Mouse (Mus musculus) ovary, adult 18-20 months (tissue): Measurements from ENCODE around the gene Ubqln1.

Experiments used
- DNase-seq: peaks from one replicate; pipeline ENCODE4 v3.0.0; 2022; ENCODE audit warnings: low spot score, mixed read lengths

Ubqln1 gene

DNA sequence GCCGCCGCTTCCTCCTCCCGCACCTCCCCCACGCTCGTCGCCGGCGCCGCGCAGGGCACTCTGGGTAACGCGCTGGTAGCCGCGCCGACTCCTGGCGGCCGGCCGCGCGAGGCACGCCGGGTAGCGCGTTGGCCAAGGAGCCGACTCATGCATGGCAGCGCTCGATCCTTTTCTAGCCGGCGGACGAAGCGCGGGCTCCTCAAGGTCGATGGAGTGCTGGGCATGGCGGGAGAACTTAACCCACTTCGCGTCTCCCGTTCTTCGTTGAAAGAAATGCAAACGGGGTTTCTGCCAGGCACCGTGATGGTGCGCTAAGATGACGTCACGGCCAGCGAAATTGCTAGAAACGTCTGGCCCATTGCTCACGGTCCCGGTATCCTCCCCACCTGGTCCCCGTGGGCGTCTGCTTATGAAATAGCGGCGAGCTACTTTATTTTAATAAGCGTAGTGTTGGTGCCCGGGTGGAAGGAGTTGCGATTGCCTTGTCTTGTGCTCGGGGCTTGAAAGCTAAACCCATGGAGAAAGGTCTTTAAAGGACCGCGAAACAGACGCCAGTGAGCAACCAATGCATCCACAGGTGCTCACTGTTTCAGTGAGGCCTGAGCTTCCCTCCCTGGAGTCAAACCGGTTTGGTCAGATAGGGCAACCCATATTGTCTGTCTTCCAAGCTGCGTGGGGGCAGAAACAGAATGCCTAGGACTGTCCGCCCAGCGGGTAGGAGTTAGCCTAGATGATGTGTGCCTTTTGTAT, at the start of gene Ubqln1:
Gene Ubqln1, minus strand, starts transcription at position 62 of the 750 bp plus-strand sequence.
- DNase-seq: peak; percentile 77

DNA sequence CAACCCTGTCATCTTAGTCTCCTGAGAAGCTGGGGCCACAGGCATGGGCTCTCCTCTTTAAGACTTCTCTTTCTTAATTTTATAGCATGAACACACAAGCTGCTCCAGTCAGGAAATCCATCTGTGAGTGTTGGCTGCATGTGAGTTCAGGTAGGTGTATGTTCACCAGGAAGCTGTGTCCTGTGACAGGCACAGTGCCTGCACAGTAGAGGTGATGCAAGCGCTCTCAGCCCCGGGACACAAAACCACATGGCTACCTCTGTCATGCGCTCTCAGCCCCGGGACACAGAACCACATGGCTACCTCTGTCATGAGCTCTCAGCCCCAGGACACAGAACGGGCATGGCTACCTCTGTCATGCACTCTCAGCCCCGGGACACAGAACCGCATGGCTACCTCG, 48.1 kb upstream of the Ubqln1 start:
- DNase-seq: no peak

DNA sequence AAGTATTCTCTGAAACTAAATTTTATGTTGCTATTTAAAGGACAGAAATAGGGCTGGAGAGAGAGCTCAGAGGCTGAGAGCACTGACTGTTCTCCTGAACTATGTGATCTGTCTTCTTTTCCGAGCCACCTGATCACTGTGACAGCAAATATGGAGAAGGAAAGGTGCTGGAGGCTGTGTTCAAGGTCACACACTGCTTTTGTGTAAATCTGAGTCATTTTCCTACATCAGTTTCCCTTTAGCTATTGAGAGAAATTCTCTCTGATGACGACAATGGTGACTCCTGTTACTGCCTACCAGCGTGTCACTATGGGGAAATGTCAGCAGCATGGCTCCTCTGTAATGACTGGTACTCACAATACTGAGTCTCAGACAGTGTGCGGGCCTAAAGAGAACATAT, 46.2 kb upstream of the Ubqln1 start:
- no peak for DNase-seq

DNA sequence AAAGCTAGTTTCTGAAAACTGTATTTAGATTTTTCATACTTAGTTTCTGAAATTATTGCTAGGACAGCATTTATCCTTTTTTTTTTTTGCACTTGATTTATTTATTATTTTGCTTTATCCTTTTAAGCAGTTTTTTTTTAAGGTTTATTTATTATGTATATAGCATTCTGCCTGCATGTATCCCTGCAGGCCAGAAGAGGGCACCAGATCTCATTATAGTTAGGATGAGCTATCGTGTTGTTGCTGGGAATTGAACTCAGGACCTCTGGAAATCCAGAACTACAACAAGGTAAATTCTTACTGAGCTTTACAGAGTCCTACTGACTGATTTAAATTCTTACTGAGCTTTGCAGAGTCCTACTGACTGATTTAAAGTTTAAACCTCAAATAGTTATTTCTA, 37.8 kb upstream of the Ubqln1 start:
- no peak for DNase-seq

DNA sequence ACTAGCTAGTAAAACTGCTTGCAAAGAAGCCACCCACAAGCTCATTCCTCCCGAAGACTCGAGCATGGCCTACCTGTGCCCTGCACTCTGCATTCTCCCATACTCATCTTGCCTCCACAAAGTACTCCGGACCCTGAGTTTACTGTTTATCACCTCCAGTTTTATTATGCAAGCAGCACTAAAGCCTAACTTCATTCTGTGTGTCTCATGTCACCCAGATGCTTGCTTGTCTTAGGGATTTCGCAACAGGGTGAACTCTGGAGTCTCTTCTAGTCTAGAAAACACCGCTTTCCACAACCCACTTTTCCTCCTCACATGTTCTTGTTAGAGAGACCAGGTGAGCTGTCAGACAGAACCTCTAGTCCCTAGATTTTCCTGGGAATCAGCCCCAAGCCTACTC, 33.5 kb upstream of the Ubqln1 start:
- no peak for DNase-seq

DNA sequence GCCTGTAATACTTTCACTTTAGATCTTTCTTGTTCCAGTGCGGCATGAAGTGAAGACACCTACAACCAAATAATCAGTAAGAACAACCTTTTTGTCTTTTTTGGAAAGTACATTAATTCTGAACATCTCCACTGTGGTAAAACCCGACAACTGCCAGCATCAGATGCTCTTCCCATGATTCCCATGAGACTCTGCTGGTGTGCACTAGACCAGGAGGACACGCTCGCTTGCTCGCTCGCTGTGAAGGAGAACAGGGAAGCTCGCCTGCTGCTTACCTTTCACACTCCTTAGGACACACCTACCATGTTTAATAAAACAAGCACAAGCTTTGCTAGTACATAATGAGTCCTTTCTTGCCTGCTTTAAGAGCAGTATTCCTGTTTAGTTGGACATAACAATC, 21.1 kb upstream of the Ubqln1 start:
- DNase-seq: no peak

DNA sequence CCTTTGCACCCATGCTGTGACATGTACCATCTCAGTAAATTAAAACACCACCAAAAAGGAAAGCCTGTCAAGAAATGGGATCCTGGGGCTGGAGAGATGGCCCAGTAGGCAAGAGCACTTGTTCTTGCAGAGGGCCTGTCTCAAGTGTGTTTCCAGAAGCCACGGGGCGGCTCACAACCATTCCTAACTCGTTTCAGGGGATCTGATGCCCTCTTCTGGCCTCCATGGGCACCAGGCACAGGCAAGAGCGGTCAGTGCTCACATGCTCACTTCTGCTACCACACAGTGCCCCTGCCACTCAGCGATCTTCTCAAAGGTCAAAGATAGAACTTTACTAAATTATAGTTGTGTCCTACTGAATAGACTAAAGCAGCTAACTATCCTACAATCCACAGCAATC, 17.2 kb upstream of the Ubqln1 start:
- no peak for DNase-seq

DNA sequence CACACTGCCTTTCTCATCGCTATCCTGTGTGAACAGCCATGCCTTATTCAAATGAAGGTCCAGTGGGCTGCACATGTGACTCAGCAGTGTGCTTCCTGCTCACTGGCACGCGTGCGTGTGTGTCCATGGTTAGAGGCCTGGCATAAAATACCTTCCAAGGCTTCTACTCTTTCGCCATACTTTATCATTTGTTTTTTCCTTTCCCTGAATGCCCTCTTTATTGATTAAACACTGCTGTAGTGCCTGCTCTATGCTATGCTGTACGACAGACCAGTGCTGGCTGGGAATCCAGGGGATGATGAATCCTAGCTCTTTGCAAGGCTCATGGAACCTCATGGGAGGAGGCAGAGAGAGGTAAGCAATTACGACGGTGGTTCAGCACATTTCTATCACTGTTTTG, 16.6 kb upstream of the Ubqln1 start:
- no peak for DNase-seq

DNA sequence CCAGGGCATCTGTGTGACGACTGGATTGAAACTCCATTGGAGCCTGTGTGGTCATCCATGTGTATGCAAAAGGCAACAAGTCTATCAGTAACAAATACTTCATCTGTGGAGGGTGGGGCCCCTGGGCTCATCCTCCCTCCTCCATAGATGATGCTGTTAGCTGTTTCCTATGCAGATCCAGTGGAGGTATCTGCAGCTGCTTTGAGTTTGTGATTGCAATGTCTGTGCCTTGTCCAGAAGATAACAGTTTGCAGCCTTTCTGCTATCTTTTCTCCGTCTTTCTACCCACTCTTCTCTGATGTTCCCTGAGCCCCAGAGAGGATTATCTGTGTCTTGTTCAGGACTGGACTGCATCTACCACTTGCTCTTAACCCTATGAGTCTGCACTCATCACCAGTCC, 13.2 kb upstream of the Ubqln1 start:
- DNase-seq: no peak

DNA sequence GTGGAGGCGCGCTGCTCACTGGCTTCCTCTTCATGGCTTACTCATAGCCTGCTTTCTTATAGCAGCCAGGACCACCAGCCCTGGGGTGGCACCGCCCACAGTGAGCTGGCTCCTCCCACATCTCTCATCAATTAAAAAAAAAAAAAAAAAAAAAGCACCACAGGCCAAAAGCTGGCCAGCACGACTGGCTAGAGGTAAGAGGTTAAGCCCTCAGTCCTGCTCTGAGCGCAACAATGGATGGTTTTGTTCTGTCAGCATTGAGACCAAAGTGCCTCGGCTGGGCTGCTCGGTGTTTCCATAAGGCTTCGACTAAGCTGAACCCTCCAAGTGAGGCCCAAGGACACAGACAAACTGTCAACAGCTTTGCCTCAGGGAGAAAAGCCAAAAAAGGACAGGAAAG, 10.2 kb upstream of the Ubqln1 start:
- no peak for DNase-seq

DNA sequence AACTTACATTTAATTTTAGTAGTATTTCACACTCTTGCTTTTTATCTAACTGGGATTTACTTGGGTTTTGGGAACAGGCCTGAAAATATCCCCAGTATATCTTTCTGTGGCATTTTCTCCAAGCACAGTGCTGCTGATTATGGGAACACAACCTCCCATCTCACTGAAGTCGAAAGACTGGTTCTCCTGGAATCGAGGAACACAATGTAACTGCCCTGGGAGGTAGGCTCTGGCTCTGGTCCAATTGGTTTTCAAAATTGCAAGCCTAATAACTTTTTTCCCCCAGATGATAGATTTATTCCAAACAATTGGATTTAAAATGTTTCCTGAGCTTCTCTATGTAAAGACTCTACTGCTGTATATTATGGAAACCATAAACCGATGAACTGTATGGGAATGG, 4.8 kb upstream of the Ubqln1 start:
- no peak for DNase-seq

DNA sequence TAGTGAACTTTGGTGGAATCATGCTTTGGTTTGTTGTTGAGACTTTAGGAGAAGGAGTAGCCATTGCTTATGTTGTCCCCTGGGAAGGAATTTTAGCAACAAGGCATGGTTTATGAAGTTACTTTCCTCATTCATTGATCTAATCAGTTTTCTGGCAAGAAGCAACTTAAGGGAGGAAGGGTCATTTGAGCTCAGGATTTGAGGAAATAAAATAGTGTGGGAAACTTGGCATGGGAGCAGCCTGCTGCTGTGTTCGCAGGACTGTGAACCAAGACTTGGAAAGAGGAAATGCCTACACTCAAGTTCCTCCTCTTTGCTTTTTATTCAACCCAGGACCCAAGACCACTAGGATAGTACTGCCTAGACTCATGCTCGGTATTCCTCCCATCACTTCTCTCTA, 2.1 kb upstream of the Ubqln1 start:
- DNase-seq: no peak

DNA sequence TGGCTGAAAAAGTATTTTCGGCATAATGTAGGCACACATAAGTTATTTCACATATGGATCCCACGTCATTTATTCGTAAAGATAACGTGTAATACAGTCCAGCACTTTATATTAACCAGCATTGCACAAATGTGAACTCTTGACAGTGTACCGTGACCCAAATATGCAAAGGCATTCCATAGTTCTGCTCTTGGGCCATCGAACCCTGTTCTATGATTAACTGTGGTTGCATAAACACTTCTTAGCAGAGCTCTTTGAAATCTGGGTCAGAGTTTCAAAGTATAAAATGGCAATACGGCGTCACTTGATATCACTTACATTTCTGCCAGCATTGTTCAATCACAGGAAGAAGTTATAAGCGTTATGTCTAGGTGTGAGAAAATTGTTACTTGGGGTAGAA, 942 bp upstream of the Ubqln1 start:
- DNase-seq: no peak

DNA sequence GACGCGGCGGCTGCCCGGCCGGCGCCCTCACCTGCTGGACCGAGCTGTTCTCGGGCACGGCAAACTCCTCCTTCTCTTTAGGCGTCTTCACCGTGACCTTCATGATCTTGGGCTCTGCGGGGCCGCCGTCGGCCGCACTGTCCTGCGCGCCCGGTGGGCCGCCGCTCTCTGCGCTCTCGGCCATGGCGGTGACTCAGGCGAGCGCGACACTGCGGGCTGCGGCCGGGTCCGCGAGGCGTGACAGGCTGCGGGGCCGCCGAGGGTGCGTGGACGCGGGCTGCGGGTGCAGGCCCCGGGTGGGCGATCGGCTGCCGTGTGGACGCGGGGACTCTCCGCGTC, 231 bp downstream of the Ubqln1 start:
- no peak for DNase-seq

DNA sequence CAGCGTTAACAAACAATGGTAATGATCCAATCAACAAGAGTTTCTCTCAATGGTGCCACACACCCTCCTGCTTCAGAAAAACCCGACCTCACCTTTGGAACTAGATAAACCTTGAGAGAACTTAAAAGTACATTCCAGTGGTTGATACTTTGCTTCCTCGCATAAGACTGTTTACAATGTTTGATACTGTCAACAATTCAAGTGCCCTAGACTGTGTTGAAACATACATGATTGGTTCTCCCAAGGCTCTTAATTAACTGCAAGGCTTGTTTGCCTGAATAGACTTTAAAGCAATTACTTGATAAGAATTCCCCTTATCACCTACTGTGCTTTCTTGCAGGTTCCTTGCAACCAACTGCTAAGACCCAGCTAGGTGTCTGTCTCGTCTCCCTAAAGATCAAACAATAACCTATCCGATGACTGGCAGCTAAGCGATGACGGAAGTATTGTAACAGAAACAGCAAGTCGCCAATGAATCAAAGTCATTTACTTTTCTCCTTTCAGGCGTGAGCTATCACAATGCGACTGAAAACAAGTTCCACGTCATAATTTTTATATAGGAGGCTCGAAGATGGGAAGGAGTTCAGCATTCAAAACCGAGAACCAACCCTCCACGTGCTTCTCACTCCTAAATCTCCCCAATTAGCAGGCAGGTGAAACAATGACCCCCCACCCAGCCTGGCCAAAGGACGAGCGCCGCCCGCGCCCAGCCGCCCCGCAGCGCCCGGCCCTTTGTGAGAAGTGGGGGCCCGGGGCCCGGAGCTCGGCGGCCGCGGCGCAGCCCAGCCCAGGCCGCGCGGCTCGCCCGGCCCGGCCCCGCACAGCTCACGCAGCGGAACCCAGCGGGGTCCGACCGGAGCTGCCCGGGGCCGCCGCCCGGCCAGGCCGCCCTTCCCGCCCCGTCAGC, 854 bp downstream of the Ubqln1 start:
- DNase-seq: no peak

DNA sequence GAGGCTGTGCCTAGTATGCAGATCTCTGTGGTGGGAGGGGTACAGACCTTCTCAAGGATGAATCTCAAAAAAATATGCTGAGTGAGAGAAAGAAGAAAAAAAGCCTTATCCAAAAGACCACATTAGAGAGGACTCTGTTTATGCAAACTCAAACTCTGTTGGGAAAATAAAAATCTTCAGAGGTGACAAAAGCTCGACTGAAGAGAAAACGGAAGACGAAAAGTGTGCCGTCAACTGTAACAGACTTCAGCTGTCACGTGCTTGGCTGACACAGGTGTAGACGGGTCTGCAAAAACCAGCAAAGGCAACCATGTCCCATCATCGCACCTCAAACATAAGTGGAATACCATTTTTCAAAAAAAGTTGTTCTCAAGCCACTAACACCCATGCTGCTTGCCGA, 1.7 kb downstream of the Ubqln1 start:
- DNase-seq: no peak

DNA sequence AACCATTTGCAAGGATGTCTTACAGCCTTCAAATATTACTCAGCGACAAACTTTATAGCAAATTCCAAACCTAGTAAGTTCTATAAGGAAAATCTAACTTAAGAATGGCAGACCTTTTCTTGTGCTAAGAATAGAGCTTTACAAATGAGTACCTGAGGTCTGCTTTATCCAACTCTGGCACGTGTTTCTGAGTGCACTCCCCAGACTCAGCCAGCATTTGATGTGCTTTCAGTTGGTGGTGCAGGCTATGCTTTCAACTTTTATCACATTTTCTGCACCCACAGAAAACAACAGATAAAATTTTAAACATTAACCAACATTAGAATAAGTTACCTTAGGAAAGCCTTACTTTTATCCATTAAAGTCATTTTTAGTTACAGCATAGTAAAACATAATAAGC, 2.9 kb downstream of the Ubqln1 start:
- no peak for DNase-seq

DNA sequence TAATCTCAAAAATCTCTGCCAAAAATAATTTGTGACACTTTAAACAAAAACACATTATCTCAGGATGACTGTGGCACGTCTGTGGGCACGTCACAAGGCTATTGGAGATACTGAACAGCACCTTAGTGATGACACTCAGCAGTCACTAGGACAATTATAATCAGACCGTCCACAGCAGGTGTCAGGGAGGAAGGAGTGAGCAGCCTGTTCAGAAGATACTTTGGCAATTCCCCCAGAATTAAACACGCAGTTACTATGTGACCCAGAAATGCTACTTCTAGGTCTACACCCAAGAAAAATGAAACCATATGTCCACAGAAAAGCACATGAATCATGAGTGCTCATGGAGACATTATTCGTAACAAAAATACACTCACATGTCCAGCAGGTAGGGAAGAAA, 5.0 kb downstream of the Ubqln1 start:
- no peak for DNase-seq

DNA sequence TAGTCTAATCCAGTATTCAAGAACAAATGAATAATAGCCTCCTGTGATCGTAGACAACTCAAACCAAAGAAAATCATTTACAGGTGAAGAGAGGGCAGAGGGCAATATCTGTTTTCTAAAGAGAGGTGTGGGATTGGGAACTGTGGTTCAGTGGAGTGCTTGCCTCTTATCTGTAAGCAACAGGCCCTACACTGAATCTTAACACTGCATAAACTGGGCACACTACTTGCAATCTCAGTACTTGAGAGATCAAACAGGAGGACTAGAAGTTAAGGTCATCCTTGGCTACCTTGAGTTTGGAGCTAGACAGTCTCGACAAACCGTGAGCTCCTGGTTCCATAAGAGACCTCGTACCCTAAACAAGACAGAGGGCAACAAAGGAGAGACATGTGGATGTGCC, 9.4 kb downstream of the Ubqln1 start:
- no peak for DNase-seq

DNA sequence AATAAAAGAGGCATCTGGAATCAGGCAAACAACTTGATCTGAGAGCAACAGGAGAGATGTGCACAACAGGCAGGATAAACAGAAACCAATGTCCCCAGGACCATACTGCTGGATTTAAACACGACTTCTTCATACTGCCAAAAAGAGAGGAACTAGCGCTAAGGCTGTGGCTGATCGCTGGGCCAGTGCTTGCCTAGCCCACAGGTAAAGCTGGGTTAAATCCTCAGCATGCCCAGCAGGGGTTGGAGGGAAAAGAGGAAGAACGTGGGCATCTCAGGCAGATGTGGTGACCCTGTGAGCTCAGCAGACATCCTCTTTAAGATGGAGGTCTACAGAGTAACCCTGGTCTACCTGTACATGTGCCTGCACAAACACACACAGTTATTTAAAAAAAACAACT, 10.5 kb downstream of the Ubqln1 start:
- no peak for DNase-seq

DNA sequence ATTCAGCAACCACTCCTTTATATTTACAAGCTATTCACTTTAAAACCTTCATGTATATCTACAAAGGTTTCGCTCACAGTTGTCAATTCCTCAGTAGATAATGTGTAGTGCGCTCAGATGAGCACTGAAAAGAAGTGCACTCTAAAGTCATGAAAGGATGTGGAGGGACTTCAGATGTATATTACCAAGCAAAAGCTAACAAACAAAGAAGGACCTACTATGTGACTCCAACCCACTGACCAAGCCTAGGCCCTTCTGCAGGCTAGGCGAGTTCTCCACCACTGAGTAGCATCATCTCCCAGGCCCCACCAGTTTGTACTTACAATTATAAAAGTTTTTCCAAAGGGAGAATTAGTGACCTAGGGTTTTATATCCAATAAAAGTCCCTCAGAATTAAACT, 11.3 kb downstream of the Ubqln1 start:
- no peak for DNase-seq

DNA sequence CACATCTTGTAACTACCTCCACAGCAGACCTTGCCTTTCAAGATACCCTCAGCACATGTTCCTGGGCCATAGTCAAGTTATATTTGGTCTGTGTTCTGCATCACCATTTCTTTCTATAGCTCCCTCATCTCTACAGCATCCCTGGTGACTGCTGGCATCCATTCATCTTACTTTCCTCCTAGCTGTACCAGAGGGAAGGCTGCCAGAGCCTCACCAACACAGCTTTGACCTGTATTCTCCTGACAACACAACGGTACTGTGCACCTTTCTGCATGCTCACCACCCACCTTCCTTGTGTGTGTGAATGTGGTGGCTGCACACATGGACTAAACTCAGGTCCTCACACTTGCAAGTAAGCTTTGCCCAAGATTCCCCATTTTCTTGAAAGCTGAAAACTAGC, 12.6 kb downstream of the Ubqln1 start:
- no peak for DNase-seq

DNA sequence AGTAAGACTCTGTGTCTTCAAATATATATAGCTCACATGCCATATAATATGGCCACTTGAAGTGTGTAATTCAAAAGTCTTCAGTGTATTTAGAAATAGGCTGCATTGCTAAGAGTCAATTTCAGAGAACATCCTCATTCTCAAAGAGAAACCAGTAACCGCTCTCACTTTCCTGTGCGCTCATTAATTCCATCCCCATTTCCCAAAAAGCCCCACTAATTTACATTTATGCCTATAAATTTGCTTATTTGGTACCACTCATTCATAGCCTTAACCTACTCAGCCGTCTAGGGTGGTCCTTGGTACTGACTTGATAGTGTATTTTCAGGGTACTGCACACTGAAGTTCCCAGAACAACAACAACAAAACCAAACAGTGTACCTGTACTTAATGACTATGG, 13.5 kb downstream of the Ubqln1 start:
- DNase-seq: no peak

DNA sequence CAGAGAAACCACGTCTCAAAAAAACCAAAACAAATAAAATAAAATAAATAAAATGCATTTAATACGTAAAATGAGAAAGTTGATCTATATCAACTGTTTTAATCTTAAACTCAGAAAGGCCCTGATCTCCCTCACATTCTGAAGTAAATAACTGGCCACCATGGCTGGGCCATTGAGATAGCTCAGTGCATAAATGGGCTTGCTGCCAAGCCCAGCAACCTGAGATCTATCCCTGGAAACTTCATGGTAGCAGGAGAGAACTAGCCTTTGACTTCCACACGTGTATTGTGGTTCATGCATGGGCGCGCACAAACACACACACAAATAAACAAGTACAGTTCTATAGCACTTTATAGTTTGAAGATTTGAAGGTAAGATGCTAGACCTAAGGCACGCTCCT, 14.1 kb downstream of the Ubqln1 start:
- DNase-seq: no peak
